Mouse (Mus musculus) bone marrow, adult 2 months (tissue): ENCODE data around the gene 1700123O20Rik.

Experiments
- CTCF ChIP-seq: fragments of 200-500 bp; IDR thresholded peaks from 2 replicates; pipeline ENCODE4 v1.5.1; 2011; ENCODE audit warnings: low read length, control low read depth; ENCODE audit not compliant: control insufficient read depth, insufficient read depth
- POLR2A ChIP-seq: fragments of 200-500 bp; IDR thresholded peaks from 2 replicates; pipeline ENCODE4 v1.6.1; 2011; ENCODE audit warnings: low read depth, mild to moderate bottlenecking, control low read depth, low read length, borderline replicate concordance; ENCODE audit not compliant: control insufficient read depth

DNA sequence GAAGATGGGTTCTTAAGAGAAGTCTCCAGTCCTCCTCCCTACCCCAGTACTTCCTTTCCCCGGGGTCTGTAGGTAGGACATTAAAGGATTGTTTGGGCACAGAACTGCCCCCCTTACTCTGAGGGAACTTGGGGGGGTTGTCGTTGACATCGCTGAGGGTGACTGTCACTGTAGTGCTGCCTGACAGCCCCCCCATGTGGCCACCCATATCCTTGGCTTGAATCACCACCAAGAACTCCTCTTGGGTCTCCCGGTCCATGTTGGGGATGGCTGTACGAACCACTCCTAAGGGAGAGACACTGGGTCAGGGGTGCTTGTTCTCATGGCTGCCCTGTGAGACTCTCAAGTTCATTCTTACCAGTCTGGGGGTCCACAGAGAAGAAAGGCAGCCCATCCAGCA, 47.8 kb upstream of the 1700123O20Rik start:
- TF ChIP-seq CTCF (no peak), POLR2A (no peak)
